Mouse (Mus musculus) liver, postnatal 0 days (tissue): ENCODE results near the gene Aqp6.

Experiments
- CTCF ChIP-seq: sonication (generic); IDR thresholded peaks from 2 replicates; pipeline ENCODE4 v1.5.1; 2016; ENCODE audit warnings: antibody characterized with exemption, low read depth
- EP300 ChIP-seq: IDR thresholded peaks from 2 replicates; pipeline ENCODE4 v1.6.1; 2016; ENCODE audit warnings: antibody characterized with exemption, low read depth, mild to moderate bottlenecking

DNA sequence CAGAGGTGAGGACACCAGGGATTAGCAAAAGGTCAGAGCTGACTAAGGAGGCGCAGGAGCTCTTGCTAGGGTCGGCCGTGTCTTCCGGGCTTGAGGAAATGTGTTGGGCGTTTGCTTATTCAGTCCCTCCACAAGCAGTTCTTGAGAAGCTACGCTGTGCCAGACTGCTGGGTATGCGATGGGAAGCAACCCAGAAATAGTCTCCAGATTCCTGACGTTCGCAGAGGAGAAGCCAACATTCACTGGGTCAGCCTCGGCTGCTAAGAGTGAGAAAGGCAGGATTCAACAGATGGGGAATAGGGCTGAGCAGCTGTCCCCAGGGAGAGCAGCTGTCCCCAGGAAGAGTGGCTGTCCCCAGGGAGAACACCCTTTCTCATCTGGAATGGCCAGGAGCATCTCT lies 32.1 kb upstream of the Aqp6 start:
- TF ChIP-seq CTCF (no peak), EP300 (no peak)
